Mouse (Mus musculus) cortical plate, adult 2 months (tissue): ENCODE data around the gene Bcar1.

Experiments used
- CTCF ChIP-seq: fragments of 200-500 bp; IDR thresholded peaks from 2 replicates; pipeline ENCODE4 v1.5.1; 2011; ENCODE audit warnings: mild to moderate bottlenecking, control low read depth, low read length; ENCODE audit not compliant: insufficient read depth; ENCODE audit errors: extremely low read depth
- POLR2A ChIP-seq: fragments of 200-500 bp; IDR thresholded peaks from 2 replicates; pipeline ENCODE4 v1.6.1; 2011; ENCODE audit warnings: mild to moderate bottlenecking, low read length, control low read depth; ENCODE audit not compliant: insufficient read depth; ENCODE audit errors: extremely low read depth

DNA sequence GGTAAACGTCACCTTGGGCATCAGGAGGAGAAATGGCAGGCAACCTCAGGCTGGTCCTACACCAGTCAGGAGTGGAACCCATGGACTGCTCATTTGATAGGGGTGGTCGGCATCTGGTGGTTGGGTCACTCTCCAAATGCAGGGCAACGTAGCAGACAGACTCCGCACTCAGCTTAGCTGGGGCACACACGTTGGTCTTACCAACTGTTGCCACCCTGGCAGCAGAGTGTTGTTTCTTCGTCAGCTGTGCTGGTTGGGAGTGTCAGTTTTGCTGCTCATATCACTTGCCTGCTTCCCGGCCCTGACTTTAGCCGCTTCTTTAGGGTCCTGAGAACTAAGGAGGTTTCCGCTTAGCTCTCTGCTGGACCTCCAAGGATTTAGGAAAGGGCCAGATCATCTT is 14.0 kb upstream of the Bcar1 start:
- no peak for TF ChIP-seq POLR2A
- TF ChIP-seq CTCF = no peak
